23 mouse cellular contexts compared by ENCODE assay signal in the genomic region with DNA sequence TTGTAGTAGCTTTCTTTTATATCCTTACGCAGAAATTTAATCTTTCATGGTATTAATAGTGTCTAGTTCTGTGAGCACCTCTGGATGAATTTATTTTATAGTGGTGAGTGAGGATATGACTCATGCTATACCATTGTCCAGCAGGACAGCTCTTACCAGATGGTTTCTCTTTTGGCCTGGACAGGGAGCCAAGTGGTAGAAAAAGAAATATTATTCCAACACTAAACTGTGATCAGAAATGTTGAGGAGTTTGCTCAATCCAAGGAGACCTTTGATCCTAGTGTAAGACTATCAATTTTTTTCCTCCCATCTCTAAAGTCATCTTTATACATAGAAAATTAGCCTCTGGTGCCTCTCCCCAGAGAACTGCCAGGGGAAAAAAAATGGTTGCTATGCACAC.
"Had no signal": no experiment of that assay in that cellular context is flagged by ENCODE, and none has a peak within 500 bp of the region (broad histone marks: within the 10 kb centered on the region; RNA-seq: fewer than 3 reads in every experiment).

No protein-coding gene starts in this region.

- H3K4me3 ChIP-seq: gastrocnemius, adult 2 months; heart, embryonic 10.5 days; heart, embryonic 12.5 days; hindbrain, embryonic 10.5 days; hindbrain, embryonic 12.5 days; intestine, embryonic 15.5 days; left cerebral cortex, adult 2 months; limb, embryonic 10.5 days; limb, embryonic 12.5 days; liver, embryonic 13.5 days; liver, embryonic 15.5 days had no signal

- H3K36me3 ChIP-seq: heart, embryonic 10.5 days; heart, embryonic 12.5 days; hindbrain, embryonic 10.5 days; hindbrain, embryonic 12.5 days; intestine, embryonic 15.5 days; limb, embryonic 10.5 days; limb, embryonic 12.5 days; liver, embryonic 13.5 days; liver, embryonic 15.5 days had no signal

- DNase-seq: gastrocnemius, adult 2 months; gastrocnemius, postnatal 10 days; gastrocnemius, postnatal 25 days; heart, adult 18-20 months; heart, postnatal 10 days; heart, postnatal 4 days; kidney, adult 18-20 months; kidney, adult 8-10 months; kidney, postnatal 10 days; kidney, postnatal 25 days; kidney, postnatal 4 days; layer of hippocampus, adult 9-11 months; liver; liver, embryonic 13.5 days had no signal

- H3K27me3 ChIP-seq: heart, embryonic 12.5 days; hindbrain, embryonic 12.5 days; intestine, embryonic 15.5 days; limb, embryonic 12.5 days; liver, embryonic 13.5 days; liver, embryonic 15.5 days had no signal
